In the genomic region with DNA sequence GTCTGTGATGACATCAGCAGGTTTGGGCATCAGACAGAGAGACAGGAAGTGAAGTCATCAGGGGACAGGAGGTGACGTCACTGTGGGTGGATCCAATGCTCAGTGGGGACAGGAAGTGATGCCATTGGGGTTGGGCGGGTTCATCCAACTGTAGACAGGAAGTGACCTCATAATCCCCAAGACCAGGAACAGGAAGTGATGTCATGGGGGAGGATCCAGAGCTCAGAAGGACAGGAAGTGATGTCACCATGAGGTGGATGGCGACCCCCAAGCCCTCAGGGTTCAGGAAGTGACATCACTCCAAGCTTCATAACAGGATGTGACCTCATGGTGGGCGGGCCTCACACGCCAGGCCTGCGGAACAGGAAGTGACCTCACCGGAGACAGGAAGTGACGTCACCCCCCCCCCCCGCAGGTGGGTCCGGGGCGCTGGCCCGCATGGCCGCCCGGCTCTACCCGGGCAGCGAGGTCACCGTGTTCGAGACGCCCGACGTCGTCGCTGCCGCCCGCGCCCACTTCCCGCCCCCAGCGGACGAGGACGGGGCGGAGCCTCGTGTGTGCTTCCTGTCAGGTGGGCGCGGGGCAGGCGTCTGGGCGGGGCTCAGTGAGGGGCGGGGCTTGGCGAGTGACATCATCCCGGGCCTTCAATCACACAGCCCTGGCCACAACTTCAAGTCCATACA, we compare ENCODE assay signal across 10 mouse cellular contexts. TPM values are rescaled to one million over a fixed set of nuclear protein-coding genes. Genes with fewer than 3 reads are reported as not detected.
DNase-seq lines count a peak whose midpoint lies in the region; ATAC-seq and TF ChIP-seq lines count a peak whose summit lies in the region.
"Had no signal": no experiment of that assay in that cellular context is flagged by ENCODE, and none has a peak within 500 bp of the region (broad histone marks: within the 10 kb centered on the region; RNA-seq: fewer than 3 reads in every experiment).

No protein-coding gene starts in this region.

- peak; percentile 23; the same call in 1 of the 2 replicates for ATAC-seq in lung, postnatal 0 days
- ATAC-seq in intestine, embryonic 14.5 days (replicated peaks; ENCODE audit: low FRiP score, low TSS enrichment, low read depth), result peak; percentile 28; the same call in 1 of the 2 replicates
- peak; percentile 4; the same call in 1 of the 2 replicates for ATAC-seq in neutrophil, adult 5-6 weeks (ENCODE audit: extremely low read depth, insufficient number of reproducible peaks, low FRiP score, poor library complexity, severe bottlenecking)

- DNase-seq in adrenal gland, postnatal 14 days, result peak; percentile 3
- DNase-seq in adrenal gland, adult 18-20 months (ENCODE audit: low spot score in 2 of 2), result no peak
- DNase-seq in lung, postnatal 0 days (ENCODE audit: low spot score), result no peak
- DNase-seq in lung, postnatal 4 days, result no peak
- peak; percentile 68 for DNase-seq in intestine, embryonic 14.5 days (ENCODE audit: low spot score)
- no peak for DNase-seq in left cerebral cortex, postnatal 14 days (ENCODE audit: low spot score in 2 of 2)
- DNase-seq in kidney, adult 9 months, result no peak
- DNase-seq: layer of hippocampus, adult 9-11 months had no signal

- no peak for TF ChIP-seq EP300 in lung, postnatal 0 days (IDR thresholded peaks at IDR 0.05)

- no peak overlapping the region for H3K4me3 ChIP-seq in lung, postnatal 0 days (ENCODE audit: low read depth, low read length)
- no peak overlapping the region for H3K4me3 ChIP-seq in intestine, embryonic 14.5 days (ENCODE audit: low read depth, low read length)

- no peaks in the 10 kb centered on the region for H3K4me1 ChIP-seq in lung, postnatal 0 days (ENCODE audit: insufficient read depth, low read depth, low read length)
- H3K4me1 ChIP-seq in intestine, embryonic 14.5 days (replicated peaks; ENCODE audit: control insufficient read depth, insufficient read depth, low read length), result no peaks in the 10 kb centered on the region

- no peak overlapping the region for H3K9ac ChIP-seq in lung, postnatal 0 days (replicated peaks; ENCODE audit: low read depth)
- no peak overlapping the region for H3K9ac ChIP-seq in intestine, embryonic 14.5 days (ENCODE audit: low read length)

- H3K4me2 ChIP-seq in lung, postnatal 0 days (replicated peaks; ENCODE audit: low read depth, low read length), result no peak overlapping the region
- H3K4me2 ChIP-seq in intestine, embryonic 14.5 days (ENCODE audit: low read length), result no peak overlapping the region

- peaks cover 33% of the 10 kb centered on the region for H3K9me3 ChIP-seq in lung, postnatal 0 days (ENCODE audit: low read length)
- H3K9me3 ChIP-seq in intestine, embryonic 14.5 days (ENCODE audit: control insufficient read depth, low read length), result peaks cover 48% of the 10 kb centered on the region

- H3K27me3 ChIP-seq in lung, postnatal 0 days (replicated peaks; ENCODE audit: insufficient read depth, low read length), result no peaks in the 10 kb centered on the region
- no peaks in the 10 kb centered on the region for H3K27me3 ChIP-seq in intestine, embryonic 14.5 days (replicated peaks; ENCODE audit: control insufficient read depth, insufficient read depth, low read length)

- intact Hi-C loops in left cerebral cortex, postnatal 14 days (cut with DNase I), result no loop called here

- WGBS in lung, postnatal 0 days, result 96% methylated on average over 24 of the region's 39 CpGs
- WGBS in intestine, embryonic 14.5 days, result 97% methylated on average over 37 of the region's 39 CpGs

- H3K36me3 ChIP-seq in lung, postnatal 0 days (ENCODE audit: insufficient read depth, low read length), result no peaks in the 10 kb centered on the region; the same call in 1 of the 2 replicates
- H3K36me3 ChIP-seq in intestine, embryonic 14.5 days (ENCODE audit: control insufficient read depth, insufficient read depth, low read length), result no peaks in the 10 kb centered on the region

- TF ChIP-seq CTCF in lung, postnatal 0 days (IDR thresholded peaks at IDR 0.05), result no peak

- no peak overlapping the region for H3K27ac ChIP-seq in lung, postnatal 0 days (ENCODE audit: low read length)
- no peak overlapping the region for H3K27ac ChIP-seq in intestine, embryonic 14.5 days (ENCODE audit: low read depth)

RNA-seq across cellular contexts. Expression of a gene that starts 3.6 kb away (rescaled TPM):
- total RNA-seq in adrenal gland, postnatal 14 days (2021), result not detected in 2 replicates
- total RNA-seq in adrenal gland, adult 18-20 months (2021), result not detected
- not detected in 2 replicates for polyA plus RNA-seq in lung, postnatal 0 days (2015; fragmentation: Nextera tagmentation; extraction: Ambion mirVana)
- polyA plus RNA-seq in intestine, embryonic 14.5 days (2014; fragmentation: Nextera tagmentation; extraction: Ambion mirVana), result not detected in 2 replicates
- total RNA-seq in neutrophil, adult 5-6 weeks (2017), result not detected in 2 replicates
- total RNA-seq in left cerebral cortex, postnatal 14 days (2021), result not detected
- polyA plus RNA-seq: C2C12 had no signal

Comparison
In these comparisons a context has a peak if more than half of its experiments do, and no peak if none do; other contexts are left out.
1. DNase-seq: peak in adrenal gland, postnatal 14 days (single experiment) and intestine, embryonic 14.5 days (single experiment); none in adrenal gland, adult 18-20 months (0 of 2), lung, postnatal 0 days (single experiment), lung, postnatal 4 days (0 of 2), left cerebral cortex, postnatal 14 days (0 of 2) and kidney, adult 9 months (single experiment).
2. Peak in every context shown above with its lines, with median percentiles within 50 percentile points of each other: ATAC-seq.